Mouse (Mus musculus) liver, embryonic 14.5 days (tissue): ENCODE measurements around the gene Cpne4. TPM values are rescaled to one million over a fixed set of nuclear protein-coding genes. Genes with fewer than 3 reads are reported as not detected.

Source experiments
- ATAC-seq: fragments of 200-750 bp; cut with Nextera tagmentation; 2 replicates; pipeline ENCODE4 v1.8.0; 2017; ENCODE audit warnings: moderate number of reproducible peaks, mild to moderate bottlenecking, moderate library complexity; ENCODE audit not compliant: insufficient read depth
- DNase-seq, 3 experiments: peaks; one replicate each; pipeline ENCODE4 v3.0.0-alpha.2; 2012 to 2013; ENCODE audit warnings: low read depth in 3 of 3, low spot score in 3 of 3
- H3K27ac ChIP-seq: fragments of 300-500 bp; sonication (generic); 2 replicates; pipeline ENCODE4 v1.5.1; 2014; ENCODE audit warnings: moderate library complexity, mild to moderate bottlenecking, control low read depth, inconsistent platforms
- H3K27me3 ChIP-seq: fragments of 300-500 bp; sonication (generic); 2 replicates; pipeline ENCODE4 v1.6.1; 2014; ENCODE audit warnings: mild to moderate bottlenecking, low read length, moderate library complexity; ENCODE audit not compliant: control insufficient read depth, insufficient read depth
- H3K36me3 ChIP-seq: fragments of 300-500 bp; sonication (generic); replicated peaks from 2 replicates; pipeline ENCODE4 v1.6.1; 2014; ENCODE audit warnings: low read depth; ENCODE audit not compliant: control insufficient read depth, insufficient read depth
- H3K4me1 ChIP-seq, 2 experiments: fragments of 200-500 bp in 1 of 2; fragments of 300-500 bp in 1 of 2; sonication (generic) in 1 of 2; replicated peaks; 2 replicates each; pipeline ENCODE4 v1.6.1; 2012 to 2014; ENCODE audit warnings: antibody characterized with exemption in 1 of 2, inconsistent platforms in 1 of 2, low read length in 1 of 2; ENCODE audit not compliant: control insufficient read depth in 2 of 2, insufficient read depth in 2 of 2
- H3K4me2 ChIP-seq: fragments of 300-500 bp; sonication (generic); 2 replicates; pipeline ENCODE4 v1.6.1; 2014; ENCODE audit warnings: low read depth, mild to moderate bottlenecking, control low read depth, moderate library complexity
- H3K4me3 ChIP-seq, 2 experiments: fragments of 200-500 bp in 1 of 2; fragments of 300-500 bp in 1 of 2; sonication (generic) in 1 of 2; 2 replicates each; pipeline ENCODE4 v1.5.1; 2012 to 2014; ENCODE audit warnings: low read depth in 2 of 2, low read length in 2 of 2, mild to moderate bottlenecking in 2 of 2, control low read depth in 1 of 2, inconsistent platforms in 1 of 2, moderate library complexity in 1 of 2; ENCODE audit not compliant: insufficient read depth in 1 of 2
- H3K9ac ChIP-seq: fragments of 300-500 bp; sonication (generic); replicated peaks from 2 replicates; pipeline ENCODE4 v1.6.1; 2014; ENCODE audit warnings: mild to moderate bottlenecking, control low read depth, moderate library complexity
- H3K9me3 ChIP-seq: fragments of 300-500 bp; sonication (generic); 2 replicates; pipeline ENCODE4 v1.6.1; 2016; ENCODE audit warnings: low read length, mixed read lengths; ENCODE audit not compliant: control insufficient read depth
- CTCF ChIP-seq: IDR thresholded peaks from 2 replicates; pipeline ENCODE4 v1.5.1; 2016; ENCODE audit warnings: antibody characterized with exemption, low read depth, control low read depth
- EP300 ChIP-seq: IDR thresholded peaks from 2 replicates; pipeline ENCODE4 v1.6.1; 2016; ENCODE audit warnings: antibody characterized with exemption, low read depth
- WGBS: fragments of 180-500 bp; shearing (Covaris S2); extraction: QIAGEN DNeasy Blood & Tissue Kit; methylation state at CpG from one replicate; pipeline ENCODE4 v1.1.7; 2014; ENCODE audit not compliant: insufficient replicate concordance; 5-methylcytosine and 5-hydroxymethylcytosine counted together
- polyA plus RNA-seq, 2 experiments: library from polyadenylated mRNA; depleted of rRNA in 1 of 2; stranded (reverse) in 1 of 2; unstranded in 1 of 2; fragments of >200 nt; fragmentation: Nextera tagmentation in 1 of 2; extraction: Ambion mirVana in 1 of 2; gene quantifications; 2 replicates each; pipeline versions ENCODE4 v1.2.1 to v1.2.3; 2012 to 2014

Cpne4 gene
- polyA plus RNA-seq, 2 experiments, result 0.01 TPM; not detected in 1

DNA sequence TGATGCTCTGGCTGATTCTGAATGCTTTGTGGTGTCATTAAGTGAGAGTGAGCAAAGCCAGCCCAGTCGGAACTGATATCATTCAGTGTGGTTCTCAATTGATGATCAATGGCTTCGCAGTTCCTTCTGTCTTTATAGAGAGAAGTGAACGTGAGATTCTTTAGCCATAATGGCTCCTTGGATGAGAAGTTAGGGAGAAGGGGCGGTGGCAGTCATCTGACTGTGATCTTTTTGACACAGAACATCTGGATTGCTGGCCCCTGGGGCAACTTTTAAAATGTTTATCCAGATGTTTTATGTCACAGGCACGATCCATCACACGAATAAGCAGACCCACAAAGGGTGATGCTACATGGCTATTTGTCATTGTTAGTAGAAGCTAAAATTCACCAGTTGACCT, 35.6 kb downstream of the Cpne4 start:
- H3K27me3 ChIP-seq, result no peaks in the 10 kb centered on the region
- H3K4me3 ChIP-seq, result no peak overlapping the region
- no peak overlapping the region for H3K27ac ChIP-seq
- 48% methylated on average over 6 of the region's 6 CpGs for WGBS
- no peak overlapping the region for H3K9ac ChIP-seq
- TF ChIP-seq CTCF (no peak), EP300 (no peak)
- no peaks in the 10 kb centered on the region for H3K36me3 ChIP-seq
- H3K4me1 ChIP-seq, result no peaks in the 10 kb centered on the region
- no peak overlapping the region for H3K4me2 ChIP-seq
- no peaks in the 10 kb centered on the region for H3K9me3 ChIP-seq
- DNase-seq, result no peak
- ATAC-seq, result no peak

DNA sequence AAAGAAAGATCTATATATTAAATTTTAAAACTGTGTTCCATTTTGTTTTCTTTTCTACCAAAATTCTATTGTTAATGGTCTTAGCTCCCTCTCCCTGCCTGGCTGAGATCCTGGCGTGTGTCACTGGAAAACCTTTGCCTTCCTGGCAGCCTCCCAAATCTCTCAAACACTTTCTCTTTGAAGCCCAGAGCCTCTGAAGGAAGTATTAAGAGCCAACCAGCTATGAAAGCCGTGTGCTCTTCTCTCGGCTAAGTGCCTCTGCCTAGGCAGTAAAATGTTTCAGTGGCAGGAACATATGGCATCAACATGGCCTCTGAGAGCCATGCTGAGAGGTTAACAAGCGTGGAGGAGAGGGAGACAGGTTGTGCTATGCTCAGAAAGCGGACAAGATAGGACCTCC, 47.5 kb downstream of the Cpne4 start:
- H3K4me2 ChIP-seq, result no peak overlapping the region
- no peaks in the 10 kb centered on the region for H3K9me3 ChIP-seq
- no peaks in the 10 kb centered on the region for H3K4me1 ChIP-seq
- no peaks in the 10 kb centered on the region for H3K36me3 ChIP-seq
- ATAC-seq (no peak), DNase-seq (no peak)
- no peaks in the 10 kb centered on the region for H3K27me3 ChIP-seq
- no peak overlapping the region for H3K27ac ChIP-seq
- no peak overlapping the region for H3K9ac ChIP-seq
- TF ChIP-seq CTCF (no peak), EP300 (no peak)
- WGBS, result 39% methylated on average over 5 of the region's 5 CpGs
- H3K4me3 ChIP-seq, result no peak overlapping the region

DNA sequence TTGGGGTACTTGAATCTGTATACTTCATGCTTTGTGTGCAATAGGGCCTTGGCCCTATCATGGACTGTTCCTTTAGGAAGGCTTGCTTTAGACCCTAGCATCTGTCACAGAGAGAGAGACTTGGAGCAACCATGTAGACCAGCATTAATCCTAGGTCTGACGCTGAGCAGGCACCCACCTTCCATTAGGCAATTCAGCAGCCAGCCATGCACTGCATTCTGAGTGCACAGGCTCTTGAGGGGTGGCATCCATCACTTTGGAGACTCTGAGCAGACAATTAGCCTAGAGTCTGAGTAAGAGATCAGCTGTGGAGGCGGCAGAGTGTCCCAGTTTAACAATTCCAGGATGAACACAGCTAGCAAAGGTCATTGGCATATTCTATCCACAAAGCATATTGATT, 47.9 kb downstream of the Cpne4 start:
- 39% methylated on average over 2 of the region's 2 CpGs for WGBS
- ATAC-seq, result no peak
- DNase-seq, result no peak
- H3K27me3 ChIP-seq, result no peaks in the 10 kb centered on the region
- no peak overlapping the region for H3K27ac ChIP-seq
- no peaks in the 10 kb centered on the region for H3K36me3 ChIP-seq
- H3K4me2 ChIP-seq, result no peak overlapping the region
- H3K9ac ChIP-seq, result no peak overlapping the region
- H3K4me3 ChIP-seq, result no peak overlapping the region
- TF ChIP-seq CTCF (no peak), EP300 (no peak)
- no peaks in the 10 kb centered on the region for H3K4me1 ChIP-seq
- no peaks in the 10 kb centered on the region for H3K9me3 ChIP-seq

DNA sequence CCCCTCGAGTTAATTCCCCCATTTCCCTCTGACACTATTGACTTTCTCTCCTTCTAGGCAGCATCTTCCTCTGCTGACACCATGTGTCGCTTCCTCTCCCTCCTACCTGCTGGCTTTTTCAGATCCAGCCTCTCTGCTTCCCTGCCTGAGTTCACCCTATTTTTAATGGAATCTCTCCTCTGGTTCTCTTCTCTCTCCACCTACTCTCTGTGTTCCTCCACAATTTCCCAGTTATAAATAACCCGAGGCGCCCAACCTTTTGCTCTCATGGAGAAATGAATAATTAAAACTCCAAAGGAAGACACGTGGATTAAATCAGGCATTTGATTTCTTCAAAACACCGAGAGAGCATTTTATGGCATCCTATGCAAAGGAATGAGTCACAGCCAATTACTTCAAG, 65.4 kb downstream of the Cpne4 start:
- no peak overlapping the region for H3K27ac ChIP-seq
- H3K36me3 ChIP-seq, result no peaks in the 10 kb centered on the region
- no peak overlapping the region for H3K4me2 ChIP-seq
- H3K9me3 ChIP-seq, result no peaks in the 10 kb centered on the region
- no peak overlapping the region for H3K4me3 ChIP-seq
- TF ChIP-seq EP300 (no peak), CTCF (no peak)
- H3K9ac ChIP-seq, result no peak overlapping the region
- H3K4me1 ChIP-seq, result no peaks in the 10 kb centered on the region
- DNase-seq, result no peak
- H3K27me3 ChIP-seq, result no peaks in the 10 kb centered on the region
- WGBS, result 49% methylated on average over 6 of the region's 6 CpGs
- ATAC-seq, result no peak

DNA sequence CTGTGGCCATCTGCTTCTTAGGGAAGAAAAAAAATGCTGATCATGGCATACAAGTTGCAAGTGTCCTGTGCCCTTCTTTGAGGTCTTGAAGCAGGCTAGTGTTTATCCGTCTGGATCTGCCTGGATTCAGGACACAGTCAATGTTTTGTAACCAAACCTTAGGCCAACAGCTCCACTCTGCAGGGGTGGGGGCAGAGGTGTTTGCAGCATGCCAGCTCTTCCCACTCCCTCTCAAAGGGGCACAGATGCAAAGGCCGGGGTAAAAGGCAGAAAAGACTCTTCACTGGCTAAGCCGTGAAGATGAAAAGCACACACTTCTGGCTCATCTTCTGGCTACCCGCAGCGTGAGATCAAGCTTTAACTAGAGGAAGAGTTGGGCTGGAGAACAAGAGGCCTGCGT, 69.6 kb downstream of the Cpne4 start:
- WGBS, result 58% methylated on average over 6 of the region's 6 CpGs
- no peaks in the 10 kb centered on the region for H3K4me1 ChIP-seq
- DNase-seq (no peak), ATAC-seq (no peak)
- no peaks in the 10 kb centered on the region for H3K27me3 ChIP-seq
- H3K4me2 ChIP-seq, result no peak overlapping the region
- no peak overlapping the region for H3K9ac ChIP-seq
- no peak overlapping the region for H3K27ac ChIP-seq
- TF ChIP-seq CTCF, result no peak
- no peak for TF ChIP-seq EP300
- H3K4me3 ChIP-seq, result no peak overlapping the region
- H3K9me3 ChIP-seq, result no peaks in the 10 kb centered on the region
- no peaks in the 10 kb centered on the region for H3K36me3 ChIP-seq
